Mouse (Mus musculus) fibroblast of lung, adult 2 months (primary cell): ENCODE measurements around the gene Por.

Source experiments
- DNase-seq: peaks from one replicate; pipeline ENCODE4 v3.0.0-alpha.2; 2011; ENCODE audit warnings: low read depth

The Por gene

DNA sequence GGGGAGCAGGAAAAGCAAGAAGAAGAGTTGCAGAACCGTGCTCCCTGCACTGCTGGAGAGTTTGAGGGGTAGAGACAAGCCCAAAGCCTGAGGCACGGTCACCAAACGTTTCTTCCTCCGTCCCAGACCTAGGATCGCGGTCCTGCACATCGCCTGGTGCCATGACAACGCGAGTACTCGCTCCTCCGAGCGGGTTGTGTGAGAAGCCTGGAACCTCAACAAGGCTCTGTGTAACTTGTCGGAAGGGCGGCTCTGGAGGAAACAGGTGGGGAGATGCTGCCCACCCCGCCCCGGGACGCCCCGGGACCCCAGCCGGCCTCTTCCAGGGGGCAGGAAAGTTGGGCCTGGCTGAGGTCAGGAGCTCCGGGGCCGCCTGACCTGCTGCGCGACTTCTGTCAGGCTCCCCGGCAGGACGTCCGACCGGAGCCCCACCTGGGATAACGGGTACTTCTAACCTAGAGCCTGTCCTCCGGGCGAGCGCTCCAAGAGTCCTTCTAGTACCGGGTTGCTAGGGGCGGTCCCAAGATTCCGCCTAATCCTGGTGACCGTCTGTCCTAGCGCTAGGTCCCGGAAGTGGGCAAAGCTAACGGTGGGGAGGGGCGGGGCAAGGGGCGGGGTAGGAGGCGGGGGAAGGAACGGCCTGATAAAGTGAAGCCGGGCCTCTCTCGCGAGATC lies 108.1 kb downstream of the Por start, which contains the start of gene Styxl1:
Gene Styxl1 (minus strand): TSS at position 590 of the 675 bp plus-strand sequence.
- DNase-seq: no peak

DNA sequence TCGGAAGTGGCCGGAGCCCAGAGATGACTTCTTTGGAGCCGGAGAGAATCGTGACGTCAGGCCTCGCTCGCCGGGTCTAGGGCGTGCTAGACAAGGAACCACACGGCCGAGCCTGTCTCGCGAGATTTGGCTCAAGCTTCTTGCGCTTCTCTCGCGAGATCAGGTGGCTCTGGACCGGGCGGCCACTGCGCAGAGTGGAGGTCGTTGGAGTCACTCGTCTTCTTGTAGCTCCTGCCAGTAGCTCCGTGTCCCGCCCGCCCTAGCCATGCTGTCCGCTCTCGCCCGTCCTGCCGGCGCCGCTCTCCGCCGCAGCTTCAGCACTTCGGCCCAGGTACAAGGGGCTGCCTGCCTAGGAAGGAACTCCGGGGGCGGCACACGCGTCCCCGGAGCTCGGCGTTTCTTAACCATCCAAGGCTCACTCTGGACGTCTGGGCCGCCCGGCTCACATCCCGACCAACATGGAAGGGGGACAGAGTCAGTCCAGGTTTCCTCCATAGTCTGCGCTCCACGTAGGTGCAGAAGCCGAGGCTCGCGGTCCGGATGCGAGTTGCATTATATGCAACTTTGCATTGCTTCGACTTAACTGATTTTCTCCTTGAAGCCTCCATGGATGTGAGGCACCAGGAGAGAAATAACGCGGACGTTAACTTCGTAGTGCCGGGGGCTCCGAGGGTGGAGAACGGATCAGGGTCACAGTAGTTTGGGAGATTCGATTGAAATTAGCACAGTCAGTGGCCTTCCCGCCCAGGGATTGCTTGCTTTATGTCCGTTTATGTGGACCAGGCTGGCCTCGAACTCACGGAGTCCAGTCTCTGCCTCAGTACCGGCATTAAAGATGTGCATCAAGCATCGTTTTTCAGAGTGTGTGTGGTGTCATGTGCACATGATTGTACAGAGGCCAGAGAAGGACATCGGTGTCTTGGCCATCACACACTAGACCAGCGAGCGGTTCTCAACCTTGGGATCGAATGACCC lies 108.9 kb downstream of the Por start, which contains the start of gene Mdh2:
Gene Mdh2 (plus strand): TSS at position 10 of the 975 bp plus-strand sequence.
- peak; percentile 99 for DNase-seq

DNA sequence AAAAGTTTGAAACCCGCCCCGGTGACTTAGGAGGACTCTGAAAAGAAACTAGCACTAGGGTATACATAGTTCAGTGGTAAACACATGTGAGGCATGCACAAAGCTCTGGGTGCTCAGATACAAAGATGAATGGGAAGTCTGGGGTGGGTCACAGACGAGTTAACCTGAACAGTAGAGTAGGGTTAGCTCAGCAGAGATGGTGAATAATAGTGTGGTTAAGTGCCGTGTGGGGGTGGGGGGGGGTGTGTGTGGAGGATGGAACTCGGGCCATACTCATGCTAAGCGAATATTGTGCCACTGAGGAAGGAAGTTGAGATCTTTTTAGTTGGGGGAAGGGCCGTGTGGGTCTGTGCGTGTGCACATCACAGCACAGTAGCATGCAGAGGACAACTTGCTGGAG lies 110.5 kb downstream of the Por start:
- no peak for DNase-seq

DNA sequence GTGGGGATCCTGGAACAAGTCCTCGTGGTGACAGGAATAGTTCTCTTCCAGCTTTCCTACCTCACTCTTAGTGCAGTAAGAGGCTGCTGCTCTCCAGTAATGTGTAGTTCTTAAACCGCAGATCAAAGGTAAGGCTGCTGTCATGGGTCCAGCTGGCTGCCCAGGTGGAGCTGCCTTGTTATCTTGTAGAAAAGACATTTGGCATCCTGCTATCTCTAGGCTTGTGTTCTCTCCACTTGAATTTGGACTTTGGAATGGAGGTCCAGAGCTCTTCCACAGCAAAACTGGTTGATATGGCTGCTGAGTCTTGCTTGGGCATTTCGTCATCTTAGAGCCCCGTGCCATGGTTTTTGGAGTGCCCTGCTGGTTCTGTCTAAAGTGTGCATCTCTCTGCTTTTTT lies 113.1 kb downstream of the Por start:
- no peak for DNase-seq
